Mouse (Mus musculus) heart, embryonic 11.5 days (tissue): ENCODE results near the gene Smpdl3b. TPM values are rescaled to one million over a fixed set of nuclear protein-coding genes. Genes with fewer than 3 reads are reported as not detected.
A peak's percentile ranks its signal among the peaks of the same experiment; 100 is the strongest.
"Not testable (repeated sequence)": the region's sequence is repeated elsewhere in the genome, so short reads cannot be mapped to it uniquely, and the experiment has no call there.

Source experiments
- ATAC-seq: fragments of 200-750 bp; cut with Nextera tagmentation; replicated peaks from 2 replicates; pipeline ENCODE4 v1.8.0; 2017; ENCODE audit warnings: moderate library complexity; ENCODE audit not compliant: insufficient number of reproducible peaks, low FRiP score, low TSS enrichment
- H3K27ac ChIP-seq: fragments of 300-500 bp; sonication (generic); 2 replicates; pipeline ENCODE4 v1.5.1; 2014; ENCODE audit warnings: mild to moderate bottlenecking, low read depth, low read length
- H3K27me3 ChIP-seq: fragments of 300-500 bp; sonication (generic); 2 replicates; pipeline ENCODE4 v1.6.1; 2014; ENCODE audit warnings: mild to moderate bottlenecking, low read length, mixed read lengths; ENCODE audit not compliant: control insufficient read depth, insufficient read depth
- H3K36me3 ChIP-seq: fragments of 300-500 bp; sonication (generic); 2 replicates; pipeline ENCODE4 v1.6.1; 2014; ENCODE audit warnings: mild to moderate bottlenecking, low read length, moderate library complexity, mixed read lengths; ENCODE audit not compliant: control insufficient read depth, insufficient read depth
- H3K4me1 ChIP-seq: fragments of 300-500 bp; sonication (generic); 2 replicates; pipeline ENCODE4 v1.6.1; 2014; ENCODE audit warnings: low read length; ENCODE audit not compliant: control insufficient read depth, insufficient read depth
- H3K4me2 ChIP-seq: fragments of 300-500 bp; sonication (generic); 2 replicates; pipeline ENCODE4 v1.6.1; 2014; ENCODE audit warnings: mild to moderate bottlenecking, moderate library complexity
- H3K4me3 ChIP-seq: fragments of 300-500 bp; sonication (generic); 2 replicates; pipeline ENCODE4 v1.5.1; 2014; ENCODE audit warnings: low read depth, low read length
- H3K9ac ChIP-seq: fragments of 300-500 bp; sonication (generic); 2 replicates; pipeline ENCODE4 v1.6.1; 2014; ENCODE audit warnings: mild to moderate bottlenecking, low read depth, low read length, moderate library complexity
- H3K9me3 ChIP-seq: fragments of 300-500 bp; sonication (generic); replicated peaks from 2 replicates; pipeline ENCODE4 v1.6.1; 2016; ENCODE audit warnings: low read length; ENCODE audit not compliant: control insufficient read depth
- WGBS: fragments of 180-500 bp; shearing (Covaris S2); extraction: QIAGEN DNeasy Blood & Tissue Kit; methylation state at CpG from one replicate; pipeline ENCODE4 v1.1.7; 2014; ENCODE audit not compliant: insufficient replicate concordance; 5-methylcytosine and 5-hydroxymethylcytosine counted together
- polyA plus RNA-seq: library from polyadenylated mRNA; unstranded; fragments of >200 nt; fragmentation: Nextera tagmentation; extraction: Ambion mirVana; gene quantifications from 2 replicates; pipeline ENCODE4 v1.2.1, GENCODE M21; 2014

Smpdl3b gene
- polyA plus RNA-seq, 1 experiment from 2014 or later: 6.3 TPM

DNA sequence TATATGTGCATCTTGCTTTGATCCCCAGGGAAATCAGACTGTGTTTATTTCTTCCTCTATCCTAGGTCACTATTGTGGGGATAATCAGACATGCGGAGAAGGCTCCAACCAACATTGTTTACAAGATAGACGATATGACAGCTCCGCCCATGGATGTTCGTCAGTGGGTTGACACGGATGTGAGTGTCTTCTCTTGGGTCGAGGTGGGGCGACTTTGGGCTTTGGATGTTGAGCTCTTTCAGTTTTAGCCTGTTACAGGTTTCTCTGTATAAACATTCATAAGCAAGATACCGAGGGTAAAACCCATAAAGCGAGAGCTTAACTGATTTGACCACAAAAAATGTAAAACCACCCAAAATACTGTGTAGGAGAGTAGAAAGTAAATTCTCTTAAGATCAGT, 14.7 kb upstream of the Smpdl3b start:
- Histone ChIP-seq H3K9ac (no peak overlapping the region), H3K27ac (no peak overlapping the region), H3K4me3 (no peak overlapping the region), H3K9me3 (no peaks in the 10 kb centered on the region), H3K36me3 (peaks cover 49% of the 10 kb centered on the region), H3K27me3 (no peaks in the 10 kb centered on the region), H3K4me1 (0 out of 2 replicates have a peak, but pooled peaks cover 4% of the 10 kb centered on the region), H3K4me2 (no peak overlapping the region)
- no peak for ATAC-seq
- 89% methylated on average over 9 of the region's 9 CpGs for whole genome bisulfite sequencing

- no peaks in the 10 kb centered on the region for H3K9me3 ChIP-seq
- H3K36me3 ChIP-seq: peaks cover 15% of the 10 kb centered on the region
- H3K27ac ChIP-seq: peak within 1 kb of the TSS; percentile 71
- under 1% methylated on average over 70 of the region's 71 CpGs for WGBS
- H3K9ac ChIP-seq: peak within 1 kb of the TSS; percentile 91
- H3K4me3 ChIP-seq: peak within 1 kb of the TSS; percentile 93
- peak; percentile 93 for ATAC-seq
- H3K4me2 ChIP-seq: peak within 1 kb of the TSS; percentile 86
- no peaks in the 10 kb centered on the region for H3K27me3 ChIP-seq
- 0 out of 2 replicates have a peak, but pooled peaks cover 4% of the 10 kb centered on the region for H3K4me1 ChIP-seq
These were observed 11.1 kb upstream of the Smpdl3b start, which contains the start of gene Rpa2 for GRCm38 (mm10) chr4:132767914-132768876. Gene Rpa2 (plus strand): TSS chr4:132768332.

DNA sequence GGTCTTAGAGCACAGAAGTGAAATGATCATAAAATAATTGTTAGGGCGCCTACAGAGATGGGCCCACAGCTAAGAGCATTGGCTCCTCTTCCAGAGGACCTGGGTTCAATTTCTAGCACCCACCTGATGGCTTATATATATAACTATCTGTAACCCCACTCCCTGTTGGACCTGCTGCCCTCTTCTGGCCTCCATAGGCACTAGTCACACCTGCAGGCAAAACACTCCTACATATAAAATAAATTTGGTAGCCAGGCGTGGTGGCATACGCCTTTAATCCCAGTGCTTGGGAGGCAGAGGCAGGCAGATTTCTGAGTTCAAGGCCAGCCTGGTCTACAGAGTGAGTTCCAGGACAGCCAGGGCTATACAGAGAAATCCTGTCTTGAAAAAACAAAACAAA, 6.1 kb upstream of the Smpdl3b start:
- H3K4me2 ChIP-seq, H3K27me3 ChIP-seq, ATAC-seq, H3K36me3 ChIP-seq, H3K9ac ChIP-seq, H3K4me1 ChIP-seq, H3K27ac ChIP-seq, H3K4me3 ChIP-seq, H3K9me3 ChIP-seq: not testable (repeated sequence)
- 69% methylated on average over 3 of the region's 3 CpGs for WGBS

DNA sequence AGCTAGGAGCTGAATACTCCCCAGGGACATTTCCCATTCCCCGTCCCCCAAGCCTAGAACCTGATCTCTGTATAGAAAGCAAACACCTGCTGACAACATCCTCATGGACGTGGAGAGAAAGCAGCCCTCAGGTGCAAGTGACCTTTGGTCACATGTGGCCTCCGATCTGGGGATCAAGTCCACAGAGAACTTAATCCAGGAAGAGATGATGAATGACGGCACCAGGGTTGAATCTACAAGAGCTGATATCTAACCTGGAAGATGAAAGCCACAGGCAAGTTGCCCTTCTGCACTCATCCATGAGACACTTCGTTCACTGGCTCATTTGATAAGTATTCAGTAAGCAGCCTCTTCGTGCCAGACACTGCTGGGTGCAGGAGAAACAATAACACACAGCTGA, 5.5 kb upstream of the Smpdl3b start:
- no peaks in the 10 kb centered on the region for H3K4me1 ChIP-seq
- 69% methylated on average over 6 of the region's 6 CpGs for WGBS
- H3K4me3 ChIP-seq: no peak overlapping the region
- peaks cover 4% of the 10 kb centered on the region; the same call in 1 of the 2 replicates for H3K27me3 ChIP-seq
- no peaks in the 10 kb centered on the region for H3K9me3 ChIP-seq
- H3K9ac ChIP-seq: no peak overlapping the region
- no peaks in the 10 kb centered on the region for H3K36me3 ChIP-seq
- H3K4me2 ChIP-seq: no peak overlapping the region
- no peak for ATAC-seq
- H3K27ac ChIP-seq: no peak overlapping the region

GRCm38 (mm10) chr4:132760296-132760695, 3.2 kb upstream of the Smpdl3b start:
- H3K4me2 ChIP-seq: no peak overlapping the region
- 52% methylated on average over 3 of the region's 3 CpGs for WGBS
- ATAC-seq: no peak
- no peak overlapping the region for H3K9ac ChIP-seq
- no peaks in the 10 kb centered on the region for H3K4me1 ChIP-seq
- H3K27ac ChIP-seq: no peak overlapping the region
- no peaks in the 10 kb centered on the region for H3K36me3 ChIP-seq
- no peaks in the 10 kb centered on the region for H3K9me3 ChIP-seq
- no peak overlapping the region for H3K4me3 ChIP-seq
- H3K27me3 ChIP-seq: peaks cover 4% of the 10 kb centered on the region; the same call in 1 of the 2 replicates

DNA sequence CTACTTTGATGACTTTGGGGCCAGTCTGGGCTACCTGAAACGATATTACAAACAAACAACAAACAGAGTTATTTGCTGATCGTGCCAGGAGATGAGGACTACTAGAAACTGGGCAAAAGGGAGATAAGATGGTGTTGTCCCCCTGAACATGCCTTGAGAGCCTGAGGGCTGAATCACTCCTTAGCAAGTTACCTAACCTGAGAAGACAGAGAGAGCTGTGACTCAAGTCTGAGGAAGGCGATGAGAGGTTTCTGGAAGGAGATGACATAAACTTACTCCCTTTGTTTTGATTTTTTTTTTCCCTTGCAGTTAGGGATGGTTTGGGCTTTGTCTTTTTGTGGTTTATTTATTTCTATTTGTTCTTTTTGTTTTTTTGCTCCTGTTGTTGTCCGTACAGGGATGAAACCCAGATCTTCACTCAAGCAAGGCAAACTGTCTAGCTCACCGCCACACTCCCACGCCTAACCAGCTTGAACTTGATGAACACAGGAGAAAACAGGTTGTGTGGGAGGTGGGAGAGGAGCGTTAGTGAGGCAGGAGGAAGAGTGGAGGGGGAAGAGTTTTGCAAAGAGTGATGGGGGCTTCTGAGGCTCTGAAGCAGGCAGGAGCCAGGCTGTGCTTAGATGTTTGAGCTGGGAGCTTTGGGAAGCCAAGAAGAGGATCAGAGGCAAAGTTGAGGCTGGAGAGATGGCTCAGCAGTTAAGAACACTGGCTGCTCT, 740 bp upstream of the Smpdl3b start:
- no peak overlapping the region for H3K27ac ChIP-seq
- H3K4me1 ChIP-seq: no peaks in the 10 kb centered on the region
- no peak overlapping the region for H3K4me2 ChIP-seq
- no peak overlapping the region for H3K4me3 ChIP-seq
- no peaks in the 10 kb centered on the region for H3K36me3 ChIP-seq
- no peak for ATAC-seq
- H3K27me3 ChIP-seq: peaks cover 4% of the 10 kb centered on the region; the same call in 1 of the 2 replicates
- H3K9me3 ChIP-seq: no peaks in the 10 kb centered on the region
- WGBS: 69% methylated on average over 7 of the region's 7 CpGs
- H3K9ac ChIP-seq: no peak overlapping the region

DNA sequence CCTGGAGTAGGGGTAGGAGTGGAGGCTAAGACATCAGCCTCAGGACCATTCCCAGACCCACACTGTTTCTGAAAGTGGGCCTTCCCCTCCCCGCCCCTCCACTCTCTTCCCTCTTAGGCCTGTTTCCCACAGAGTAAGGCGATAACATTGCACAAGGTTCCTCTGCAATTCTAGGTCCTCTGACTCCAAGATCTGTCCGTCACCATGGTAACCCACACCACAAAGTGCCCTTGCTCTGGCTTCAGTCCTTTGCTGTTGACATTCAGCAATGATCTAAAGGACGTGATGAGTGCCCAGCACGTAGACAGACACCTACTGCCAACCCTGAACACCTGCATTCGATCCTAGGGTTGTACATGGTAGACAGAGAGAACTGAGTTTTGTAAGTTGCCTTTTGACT, 4.1 kb downstream of the Smpdl3b start:
- no peak for ATAC-seq
- Histone ChIP-seq H3K9me3 (no peaks in the 10 kb centered on the region), H3K27me3 (peaks cover 1% of the 10 kb centered on the region; the same call in 1 of the 2 replicates), H3K9ac (no peak overlapping the region), H3K4me2 (no peak overlapping the region), H3K4me1 (no peaks in the 10 kb centered on the region), H3K27ac (no peak overlapping the region), H3K4me3 (no peak overlapping the region), H3K36me3 (no peaks in the 10 kb centered on the region)
- 52% methylated on average over 6 of the region's 6 CpGs for WGBS

DNA sequence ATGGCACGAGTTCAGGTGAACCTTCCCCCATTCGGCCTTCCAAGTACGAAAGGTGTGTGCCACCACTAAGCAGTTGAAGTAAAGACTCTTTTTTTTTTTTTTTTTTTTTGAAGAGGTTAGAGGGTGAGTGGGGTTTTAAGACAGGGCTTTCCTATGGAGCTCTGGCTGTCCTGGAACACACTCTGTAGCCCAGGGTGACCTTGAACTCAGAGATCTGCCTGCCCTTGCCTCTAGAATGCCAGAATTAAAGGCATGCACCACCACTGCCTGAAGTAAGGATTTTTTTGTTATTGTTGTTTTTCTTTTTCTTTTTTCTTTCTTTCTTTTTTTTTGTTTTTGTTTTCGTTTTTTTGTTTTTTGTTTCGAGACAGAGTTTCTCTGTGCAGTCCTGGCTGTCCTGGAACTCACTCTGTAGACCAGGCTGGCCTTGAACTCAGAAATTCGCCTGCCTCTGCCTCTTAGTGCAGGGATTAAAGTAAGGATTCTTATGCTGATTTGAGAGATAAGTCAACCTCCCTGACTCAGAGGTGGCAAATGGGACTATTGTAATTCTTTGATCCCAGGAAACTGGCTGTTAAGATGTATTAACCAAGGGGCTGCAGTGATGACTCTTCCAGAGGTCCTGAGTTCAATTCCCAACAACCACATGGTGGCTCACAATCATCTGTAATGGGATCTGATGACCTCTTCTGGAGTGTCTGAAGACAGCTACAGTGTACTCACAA, 7.6 kb downstream of the Smpdl3b start:
- Histone ChIP-seq H3K4me1 (peaks cover 1% of the 10 kb centered on the region; the same call in 1 of the 2 replicates), H3K4me2 (no peak overlapping the region), H3K27me3 (no peaks in the 10 kb centered on the region), H3K4me3 (no peak overlapping the region), H3K9me3 (no peaks in the 10 kb centered on the region), H3K36me3 (no peaks in the 10 kb centered on the region), H3K27ac (no peak overlapping the region), H3K9ac (no peak overlapping the region)
- WGBS: 87% methylated on average over 6 of the region's 6 CpGs
- ATAC-seq: no peak
